ENCODE assay signal across 14 mouse cellular contexts in genomic region chr1:73113137-73113536, GRCm38 (mm10).
DNase-seq lines count a peak whose midpoint lies in the region; ATAC-seq lines count a peak whose summit lies in the region.
"Had no signal": no experiment of that assay in that cellular context is flagged by ENCODE, and none has a peak within 500 bp of the region (broad histone marks: within the 10 kb centered on the region; RNA-seq: fewer than 3 reads in every experiment).

No protein-coding gene starts in this region.

- no peaks in the 10 kb centered on the region for H3K9me3 ChIP-seq in kidney, embryonic 15.5 days (replicated peaks)
- H3K9me3 ChIP-seq: limb, embryonic 12.5 days; lung, embryonic 15.5 days had no signal

- no peak for ATAC-seq in kidney, embryonic 15.5 days (replicated peaks; ENCODE audit: low FRiP score)
- ATAC-seq in megakaryocyte progenitor cell, adult 5-6 weeks (replicated peaks; ENCODE audit: poor library complexity), result no peak
- ATAC-seq: forebrain, embryonic 14.5 days; hindbrain, postnatal 0 days had no signal

- H3K27me3 ChIP-seq in kidney, embryonic 15.5 days, result no peaks in the 10 kb centered on the region
- H3K27me3 ChIP-seq: limb, embryonic 12.5 days; lung, embryonic 15.5 days had no signal

- no peak overlapping the region for H3K9ac ChIP-seq in kidney, embryonic 15.5 days
- H3K9ac ChIP-seq: limb, embryonic 12.5 days; lung, embryonic 15.5 days had no signal

- 74% methylated on average over 6 of the region's 6 CpGs for WGBS in kidney, embryonic 15.5 days

- no peak overlapping the region for H3K4me3 ChIP-seq in kidney, embryonic 15.5 days (replicated peaks)
- H3K4me3 ChIP-seq: limb, embryonic 12.5 days; lung, embryonic 15.5 days had no signal

- H3K36me3 ChIP-seq in kidney, embryonic 15.5 days, result no peaks in the 10 kb centered on the region
- H3K36me3 ChIP-seq: limb, embryonic 12.5 days; lung, embryonic 15.5 days had no signal

- no peak overlapping the region for H3K27ac ChIP-seq in kidney, embryonic 15.5 days
- H3K27ac ChIP-seq: hindbrain, postnatal 0 days; limb, embryonic 12.5 days; lung, embryonic 15.5 days had no signal

- DNase-seq in frontal cortex, postnatal 36 days (ENCODE audit: low spot score in 2 of 2), result peak; percentile 15 to 45
- DNase-seq in frontal cortex, postnatal 14 days (ENCODE audit: low spot score in 2 of 2), result no peak
- DNase-seq in kidney, postnatal 14 days, result peak; percentile 33
- DNase-seq in urinary bladder, postnatal 14 days (ENCODE audit: low spot score), result peak; percentile 37
- no peak for DNase-seq in urinary bladder, postnatal 10 days (ENCODE audit: low spot score)
- DNase-seq in telencephalon, adult 2 months (ENCODE audit: low read depth, low spot score), result peak; percentile 41
- DNase-seq: adrenal gland, adult 8-10 months; cerebellum, adult 2 months had no signal

- H3K4me1 ChIP-seq in kidney, embryonic 15.5 days, result 0 out of 2 replicates have a peak, but pooled peaks cover 10% of the 10 kb centered on the region
- H3K4me1 ChIP-seq: lung, embryonic 15.5 days had no signal

- no peak overlapping the region for H3K4me2 ChIP-seq in kidney, embryonic 15.5 days
- H3K4me2 ChIP-seq: limb, embryonic 12.5 days; lung, embryonic 15.5 days had no signal

Comparison
In these comparisons a context has a peak if more than half of its experiments do, and no peak if none do; other contexts are left out.
1. DNase-seq: peak in frontal cortex, postnatal 36 days (2 of 2), kidney, postnatal 14 days (single experiment), urinary bladder, postnatal 14 days (single experiment) and telencephalon, adult 2 months (single experiment); none in frontal cortex, postnatal 14 days (0 of 2) and urinary bladder, postnatal 10 days (single experiment).